Mouse (Mus musculus): ENCODE data around the gene Vps13d. TPM values are rescaled to one million over a fixed set of nuclear protein-coding genes. Genes with fewer than 3 reads are reported as not detected.

The Vps13d gene
- total and polyA plus RNA-seq, 2 experiments from 2014 or later, result 9.0 to 42.6 TPM

GRCm38 (mm10) chr4:145201424-145201823, 6.6 kb upstream of the Vps13d start:
- H3K4me3 ChIP-seq (ENCODE audit: low read depth, low read length), result no peak overlapping the region
- no peak overlapping the region for H3K4me2 ChIP-seq (ENCODE audit: low read depth, low read length)
- TF ChIP-seq EP300 (IDR thresholded peaks at IDR 0.05; ENCODE audit: low read depth) (no peak), CTCF (IDR thresholded peaks at IDR 0.05; ENCODE audit: low read depth) (no peak)
- ATAC-seq (ENCODE audit: insufficient read depth, low read depth) (no peak), DNase-seq (ENCODE audit: low spot score) (no peak)
- H3K9me3 ChIP-seq (replicated peaks; ENCODE audit: control insufficient read depth, low read length), result no peaks in the 10 kb centered on the region
- H3K9ac ChIP-seq (replicated peaks; ENCODE audit: low read depth, low read length), result no peak overlapping the region
- H3K4me1 ChIP-seq (ENCODE audit: control insufficient read depth, insufficient read depth), result no peaks in the 10 kb centered on the region
- H3K27me3 ChIP-seq (ENCODE audit: control insufficient read depth, insufficient read depth, low read length), result no peaks in the 10 kb centered on the region
- H3K36me3 ChIP-seq (replicated peaks; ENCODE audit: control insufficient read depth, insufficient read depth, low read length), result no peaks in the 10 kb centered on the region
- WGBS, result 60% methylated on average over 3 of the region's 3 CpGs
- H3K27ac ChIP-seq (ENCODE audit: low read depth), result no peak overlapping the region

- DNase-seq (ENCODE audit: low spot score) (peak; percentile 47), ATAC-seq (ENCODE audit: insufficient read depth, low read depth) (peak; percentile 55)
- Histone ChIP-seq H3K9ac (replicated peaks; ENCODE audit: low read depth, low read length) (no peak overlapping the region), H3K4me1 (ENCODE audit: control insufficient read depth, insufficient read depth) (no peaks in the 10 kb centered on the region), H3K36me3 (replicated peaks; ENCODE audit: control insufficient read depth, insufficient read depth, low read length) (no peaks in the 10 kb centered on the region), H3K27ac (ENCODE audit: low read depth) (peak overlapping the region; percentile 18; the same call in 1 of the 2 replicates), H3K27me3 (ENCODE audit: control insufficient read depth, insufficient read depth, low read length) (no peaks in the 10 kb centered on the region), H3K4me3 (ENCODE audit: low read depth, low read length) (no peak overlapping the region), H3K9me3 (replicated peaks; ENCODE audit: control insufficient read depth, low read length) (no peaks in the 10 kb centered on the region), H3K4me2 (ENCODE audit: low read depth, low read length) (no peak overlapping the region)
- TF ChIP-seq CTCF (IDR thresholded peaks at IDR 0.05; ENCODE audit: low read depth), result no peak
- TF ChIP-seq EP300 (IDR thresholded peaks at IDR 0.05; ENCODE audit: low read depth), result no peak
- 17% methylated on average over 11 of the region's 11 CpGs for WGBS
Measured at GRCm38 (mm10) chr4:145199982-145200699, 5.3 kb upstream of the Vps13d start.

- no peak for ATAC-seq (ENCODE audit: insufficient read depth, low read depth)
- peaks cover 18% of the 10 kb centered on the region for H3K4me1 ChIP-seq (ENCODE audit: control insufficient read depth, insufficient read depth)
- no peak overlapping the region for H3K27ac ChIP-seq (ENCODE audit: low read depth)
- no peaks in the 10 kb centered on the region for H3K9me3 ChIP-seq (replicated peaks; ENCODE audit: control insufficient read depth, low read length)
- no peak overlapping the region for H3K4me3 ChIP-seq (ENCODE audit: low read depth, low read length)
- TF ChIP-seq CTCF (IDR thresholded peaks at IDR 0.05; ENCODE audit: low read depth) (no peak; the same call in 1 of the 2 replicates), EP300 (IDR thresholded peaks at IDR 0.05; ENCODE audit: low read depth) (no peak)
- no peak for DNase-seq (ENCODE audit: low spot score)
- no peaks in the 10 kb centered on the region for H3K27me3 ChIP-seq (ENCODE audit: control insufficient read depth, insufficient read depth, low read length)
- H3K4me2 ChIP-seq (ENCODE audit: low read depth, low read length), result no peak overlapping the region
- no peaks in the 10 kb centered on the region for H3K36me3 ChIP-seq (replicated peaks; ENCODE audit: control insufficient read depth, insufficient read depth, low read length)
- H3K9ac ChIP-seq (replicated peaks; ENCODE audit: low read depth, low read length), result no peak overlapping the region
- WGBS, result 83% methylated on average over 4 of the region's 4 CpGs
Measured at GRCm38 (mm10) chr4:145196586-145196985, 1.8 kb upstream of the Vps13d start.

- H3K27ac ChIP-seq (ENCODE audit: low read depth), result no peak overlapping the region
- H3K9me3 ChIP-seq (replicated peaks; ENCODE audit: control insufficient read depth, low read length), result no peaks in the 10 kb centered on the region
- peaks cover 18% of the 10 kb centered on the region for H3K4me1 ChIP-seq (ENCODE audit: control insufficient read depth, insufficient read depth)
- peak overlapping the region; percentile 92 for H3K4me3 ChIP-seq (ENCODE audit: low read depth, low read length)
- no peak for ATAC-seq (ENCODE audit: insufficient read depth, low read depth)
- H3K4me2 ChIP-seq (ENCODE audit: low read depth, low read length), result no peak overlapping the region
- no peak for DNase-seq (ENCODE audit: low spot score)
- peaks cover 4% of the 10 kb centered on the region for H3K36me3 ChIP-seq (replicated peaks; ENCODE audit: control insufficient read depth, insufficient read depth, low read length)
- 21% methylated on average over 5 of the region's 5 CpGs for WGBS
- TF ChIP-seq EP300 (IDR thresholded peaks at IDR 0.05; ENCODE audit: low read depth), result no peak
- no peak for TF ChIP-seq CTCF (IDR thresholded peaks at IDR 0.05; ENCODE audit: low read depth)
- no peaks in the 10 kb centered on the region for H3K27me3 ChIP-seq (ENCODE audit: control insufficient read depth, insufficient read depth, low read length)
- H3K9ac ChIP-seq (replicated peaks; ENCODE audit: low read depth, low read length), result no peak overlapping the region
Measured at GRCm38 (mm10) chr4:145195172-145195571, 367 bp upstream of the Vps13d start.

GRCm38 (mm10) chr4:145193991-145194511, 754 bp downstream of the Vps13d start:
- H3K9ac ChIP-seq (replicated peaks; ENCODE audit: low read depth, low read length), result peak overlapping the region; percentile 89
- peaks cover 18% of the 10 kb centered on the region for H3K4me1 ChIP-seq (ENCODE audit: control insufficient read depth, insufficient read depth)
- H3K27ac ChIP-seq (ENCODE audit: low read depth), result peak overlapping the region; percentile 93
- peak overlapping the region; percentile 92 for H3K4me3 ChIP-seq (ENCODE audit: low read depth, low read length)
- H3K4me2 ChIP-seq (ENCODE audit: low read depth, low read length), result peak overlapping the region; percentile 86
- DNase-seq (ENCODE audit: low spot score) (peak; percentile 68), ATAC-seq (ENCODE audit: insufficient read depth, low read depth) (peak; percentile 82)
- TF ChIP-seq CTCF (IDR thresholded peaks at IDR 0.05; ENCODE audit: low read depth) (no peak), EP300 (IDR thresholded peaks at IDR 0.05; ENCODE audit: low read depth) (no peak)
- WGBS, result under 1% methylated on average over 10 of the region's 10 CpGs
- peaks cover 15% of the 10 kb centered on the region for H3K36me3 ChIP-seq (replicated peaks; ENCODE audit: control insufficient read depth, insufficient read depth, low read length)
- no peaks in the 10 kb centered on the region for H3K27me3 ChIP-seq (ENCODE audit: control insufficient read depth, insufficient read depth, low read length)
- no peaks in the 10 kb centered on the region for H3K9me3 ChIP-seq (replicated peaks; ENCODE audit: control insufficient read depth, low read length)
